Mouse (Mus musculus): Measurements from ENCODE around the gene Ets2.

Ets2 gene

DNA sequence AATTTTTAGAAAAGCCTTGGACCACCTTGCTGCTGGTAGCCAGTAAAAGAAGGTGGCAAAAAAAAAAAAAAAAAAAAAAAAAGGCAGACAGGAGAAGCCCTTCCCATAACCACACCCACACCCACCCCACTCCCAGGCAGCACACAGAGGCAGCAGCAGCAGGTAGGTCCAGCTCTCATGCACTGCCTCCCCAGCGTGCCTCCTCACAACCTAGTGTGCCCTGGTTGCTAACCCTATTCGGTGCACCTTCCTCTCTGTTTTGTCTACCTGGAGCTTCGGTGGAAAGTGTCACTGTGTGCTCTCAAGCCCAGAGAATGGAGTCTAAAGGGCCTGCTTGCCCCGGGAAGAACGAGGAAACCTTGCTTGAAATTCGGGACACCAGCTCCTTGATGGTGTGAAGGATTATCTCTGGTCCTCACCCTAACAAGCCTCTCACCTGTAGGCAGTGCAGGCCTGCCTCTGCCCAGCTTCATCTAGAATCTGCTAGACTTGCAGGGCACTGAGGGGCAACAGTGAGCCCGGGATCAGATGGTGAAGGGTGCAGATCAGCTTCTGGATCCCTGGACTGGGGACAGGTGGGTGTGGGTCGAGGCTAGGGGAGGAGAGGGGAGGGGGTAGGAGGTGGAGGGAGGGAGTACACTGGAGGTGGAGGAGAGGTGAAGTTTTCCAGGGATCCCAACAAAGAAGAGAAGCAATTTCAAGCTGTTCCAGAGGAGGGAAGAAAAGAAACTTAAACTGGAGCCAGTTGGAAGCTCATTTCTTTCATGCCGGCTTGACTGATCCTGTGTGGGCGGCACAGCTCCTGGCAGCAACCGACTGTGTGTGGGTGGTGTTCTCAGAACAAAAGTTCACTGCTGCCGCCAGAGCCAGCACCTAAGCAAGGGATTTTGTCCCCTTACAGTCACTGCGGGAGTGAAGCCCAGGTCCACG lies 67.5 kb downstream of the Ets2 start:
- DNase-seq (ENCODE audit: low spot score), result no peak

GRCm38 (mm10) chr16:95769996-95770334 lies 68.1 kb downstream of the Ets2 start:
- DNase-seq (ENCODE audit: low spot score), result no peak

- DNase-seq (ENCODE audit: low spot score), result no peak
Observed at GRCm38 (mm10) chr16:95770402-95770801, 68.5 kb downstream of the Ets2 start.
